Mouse (Mus musculus) right cerebral cortex, postnatal 4 days (tissue): ENCODE results near the gene Baz1a.

Experiments
- DNase-seq: peaks from one replicate; pipeline ENCODE4 v3.0.0-alpha.2; 2022

Gene Baz1a

DNA sequence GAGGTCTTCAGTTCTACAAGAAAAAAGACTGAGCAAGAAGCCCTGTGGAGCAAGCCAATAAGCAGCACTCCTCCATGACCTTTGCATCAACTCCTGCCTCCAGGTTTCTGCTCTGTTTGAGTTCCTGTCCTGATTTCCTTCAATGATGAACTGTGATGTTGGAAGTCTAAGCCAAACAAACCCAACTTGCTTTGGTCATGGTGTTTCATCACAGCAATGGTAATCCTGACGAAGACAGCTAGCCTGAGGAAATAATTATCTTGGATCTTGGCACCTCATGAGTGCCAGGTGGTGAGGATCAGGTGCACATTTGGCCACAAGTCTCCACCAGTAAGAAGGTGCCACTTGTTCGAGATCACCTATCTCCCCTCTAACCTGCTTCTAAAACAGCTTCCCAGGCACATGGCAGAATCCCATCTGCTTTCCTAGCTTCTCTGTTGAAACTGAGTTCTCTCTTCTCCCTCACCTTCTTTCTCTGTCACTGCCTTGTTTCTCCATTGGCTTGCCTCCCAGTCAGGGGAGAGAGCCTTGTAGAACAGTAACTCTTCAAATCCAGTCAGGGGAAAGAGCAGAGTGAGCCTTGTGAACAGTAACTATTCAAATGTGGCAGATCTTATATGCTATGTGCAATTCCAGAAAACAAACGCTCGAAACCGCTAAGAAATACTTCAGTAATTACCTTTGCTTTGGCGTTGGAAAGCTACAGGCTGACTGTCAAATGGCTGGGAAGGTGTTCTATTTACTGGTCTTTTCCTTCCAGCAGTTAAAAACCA lies at the start of gene Baz1a:
Gene Baz1a, minus strand, starts transcription at position 723 of the 773 bp plus-strand sequence.
- DNase-seq: no peak

DNA sequence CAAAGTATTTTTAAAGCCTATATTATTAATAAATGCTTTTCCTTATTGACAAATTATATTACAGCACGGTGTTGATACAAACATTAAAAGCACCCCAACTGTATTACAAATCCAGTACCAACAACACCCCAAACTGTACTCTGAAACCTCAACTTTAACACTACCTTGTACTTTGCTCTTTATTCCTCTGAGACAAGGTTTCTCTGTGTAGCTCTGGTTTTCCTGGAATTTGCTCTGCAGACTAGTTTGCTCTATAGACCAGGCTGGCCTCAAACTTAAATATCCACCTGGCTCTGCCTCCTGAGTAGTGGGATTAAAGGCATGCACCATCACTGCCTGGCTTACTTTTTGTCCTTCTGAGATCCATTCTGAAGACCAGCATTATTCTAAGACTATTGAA lies 48.0 kb upstream of the Baz1a start:
- DNase-seq: no peak

DNA sequence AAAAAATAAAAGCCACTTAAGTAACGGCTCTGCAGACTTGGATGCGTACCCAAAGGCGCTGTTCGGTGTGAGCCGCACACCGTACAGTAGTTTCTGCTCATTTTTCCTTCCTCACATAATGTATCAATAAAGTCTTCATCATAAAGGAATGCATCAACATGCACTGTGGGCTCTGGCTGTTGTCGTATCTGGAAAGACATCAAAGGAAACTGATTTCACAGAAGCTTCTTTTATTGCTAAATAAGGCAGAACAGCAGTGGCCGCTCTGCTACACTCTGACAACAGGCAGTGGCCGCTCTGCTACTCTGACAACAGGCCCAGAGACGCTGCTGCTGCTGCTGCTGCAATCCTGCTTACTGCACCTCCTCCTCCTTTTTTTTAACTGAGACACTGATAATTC lies 46.9 kb upstream of the Baz1a start:
- DNase-seq: no peak

DNA sequence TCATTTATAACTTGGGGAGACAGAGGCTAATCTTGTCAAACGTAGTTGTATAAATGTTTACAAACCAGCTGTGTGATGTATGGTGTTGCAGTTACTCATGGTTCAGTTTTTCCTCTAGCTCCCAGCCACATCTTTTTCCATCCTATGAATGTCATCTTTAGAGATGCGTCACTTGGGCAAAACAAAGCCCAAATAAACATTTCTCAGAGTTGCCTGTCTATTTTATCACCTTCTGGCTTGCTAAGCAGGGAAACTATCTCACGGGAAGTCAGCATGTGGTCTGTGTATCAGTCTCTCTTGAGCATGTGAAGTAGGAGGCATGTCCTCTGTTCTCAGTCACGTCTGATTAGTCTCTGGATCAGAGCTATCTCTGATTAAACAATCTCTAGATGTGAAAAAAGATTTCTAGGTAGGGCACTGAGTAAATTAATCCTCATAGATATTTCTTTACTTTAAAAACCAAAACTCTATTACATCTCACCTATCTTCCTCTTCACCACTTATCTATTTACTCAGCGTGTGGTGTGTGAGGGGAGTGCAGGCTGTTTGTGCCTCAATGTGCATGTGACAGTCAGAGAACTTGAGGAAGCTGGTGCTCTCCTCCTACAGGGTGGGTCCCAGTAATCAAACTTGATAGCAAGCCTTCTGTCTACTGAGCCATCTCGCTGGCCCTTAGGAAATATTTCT lies 46.2 kb upstream of the Baz1a start:
- DNase-seq: no peak

DNA sequence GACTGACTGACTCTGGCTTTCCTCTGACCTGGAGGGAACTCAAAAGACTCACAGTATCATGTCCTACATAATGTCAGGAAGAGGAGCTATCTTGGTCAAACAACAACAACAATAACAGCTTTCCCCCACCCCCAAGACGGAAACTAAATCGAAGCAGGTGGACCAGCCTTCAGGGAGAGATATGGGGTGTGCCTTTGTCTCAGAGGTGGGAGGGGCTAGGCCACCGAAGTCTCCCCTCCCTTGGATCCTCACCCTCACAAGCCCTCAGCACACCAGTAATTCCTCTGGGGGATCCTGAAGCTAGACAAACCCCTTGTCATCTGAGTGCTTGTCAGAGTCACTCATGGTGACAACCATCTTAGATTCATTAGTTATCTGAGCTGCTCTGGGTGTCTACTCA lies 45.7 kb upstream of the Baz1a start:
- no peak for DNase-seq

DNA sequence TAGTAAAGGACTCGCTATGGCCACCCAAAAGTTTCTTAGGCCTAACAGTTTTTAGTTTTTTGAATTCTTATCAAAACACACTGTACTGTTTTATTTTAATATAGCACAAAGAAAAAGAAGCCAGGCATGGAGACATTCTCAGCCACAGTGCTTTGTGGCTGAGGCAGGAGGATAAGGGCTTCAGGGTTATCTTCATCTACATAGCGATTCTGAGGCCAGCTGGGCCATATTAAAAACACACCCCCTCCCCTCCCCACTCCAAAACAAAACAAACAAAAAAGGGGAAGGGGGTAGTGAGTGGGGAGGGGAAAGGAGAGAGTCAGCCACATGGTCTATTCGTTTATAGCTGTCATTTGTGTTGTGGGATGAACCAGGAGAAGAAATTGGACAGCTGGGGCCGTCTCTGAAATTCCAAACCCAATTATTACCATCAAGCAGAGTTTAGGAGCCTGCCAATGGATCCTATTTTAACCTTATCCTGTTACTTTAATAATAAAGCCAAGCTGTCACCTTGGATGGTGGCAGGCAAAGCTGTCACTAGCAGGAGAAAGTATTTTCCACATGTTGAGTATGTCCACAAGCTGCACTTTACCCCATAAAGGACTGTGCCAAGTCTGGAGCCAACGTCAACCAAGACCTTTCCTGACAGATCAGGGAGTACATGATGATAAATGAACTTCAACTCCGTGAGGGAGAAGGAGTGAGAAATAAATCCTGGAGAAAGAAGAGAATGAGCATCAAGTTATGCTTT lies 44.9 kb upstream of the Baz1a start:
- no peak for DNase-seq

DNA sequence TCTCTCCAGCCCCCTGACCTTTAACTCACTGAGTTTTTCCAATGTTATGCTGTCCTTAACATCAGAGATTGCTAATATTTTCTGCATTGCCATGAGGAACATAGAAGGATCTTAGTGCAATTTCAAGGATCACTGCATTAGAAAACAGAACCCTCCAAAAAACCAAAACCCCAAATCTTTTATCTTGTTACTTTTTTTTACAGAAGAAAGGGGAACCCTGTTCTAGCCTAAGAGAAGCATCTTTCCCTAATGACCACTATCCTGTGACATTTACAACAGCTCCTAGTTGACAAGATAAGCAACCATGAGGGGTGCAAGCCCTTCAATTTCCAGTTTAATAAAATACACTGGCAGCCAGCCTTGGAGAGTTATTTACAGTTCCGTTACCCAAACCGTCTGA lies 42.6 kb upstream of the Baz1a start:
- no peak for DNase-seq

DNA sequence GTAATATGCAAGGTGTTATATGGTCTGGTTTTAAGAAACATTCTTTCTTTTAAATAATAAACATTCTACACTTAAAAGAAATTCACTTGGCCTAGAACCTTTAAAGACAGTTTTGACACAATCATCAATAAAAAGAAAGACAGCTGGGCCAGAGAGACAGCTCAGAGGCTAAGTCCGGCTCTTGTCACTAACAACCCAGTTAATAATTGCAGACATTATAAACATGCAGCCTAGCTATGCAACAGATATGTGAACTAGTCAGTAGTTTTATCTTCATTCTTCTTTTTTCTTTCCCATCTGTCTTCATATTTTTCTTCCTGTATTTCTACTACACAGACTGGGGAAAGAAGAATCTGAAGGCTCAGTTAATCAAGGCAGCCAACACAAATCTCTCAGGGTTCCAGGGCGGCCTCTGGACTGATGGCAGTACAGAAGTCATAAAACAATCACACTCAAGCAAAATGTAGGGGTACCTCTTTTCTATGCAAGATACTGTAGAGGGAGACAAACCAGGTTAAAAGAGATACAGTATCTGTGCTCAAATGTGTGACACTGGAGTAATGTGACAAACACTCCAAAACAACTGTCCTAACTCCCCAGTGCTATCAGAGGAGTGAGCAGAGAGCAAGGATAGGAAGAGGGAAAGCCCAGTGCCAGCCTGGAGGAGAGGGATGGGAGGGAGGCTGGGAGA lies 40.5 kb upstream of the Baz1a start:
- DNase-seq: no peak

DNA sequence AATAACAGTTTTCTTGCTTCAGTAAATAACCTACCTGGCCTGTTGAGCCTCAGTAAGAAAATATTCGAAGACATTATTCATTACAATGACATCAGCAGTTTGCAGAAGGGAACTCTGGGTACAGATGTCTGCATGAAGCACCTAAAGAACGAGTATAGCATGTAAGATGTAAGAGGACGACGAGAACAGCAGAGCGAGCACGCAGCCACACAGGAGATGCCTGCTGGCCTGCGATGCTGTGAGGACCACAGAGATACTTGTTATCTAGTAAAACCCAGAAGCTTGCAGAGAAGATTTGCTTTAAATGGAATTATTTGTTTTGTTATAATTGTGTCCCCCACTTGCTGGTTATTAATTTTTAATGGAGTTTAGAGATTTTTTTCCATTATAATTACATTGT lies 39.1 kb upstream of the Baz1a start:
- no peak for DNase-seq

DNA sequence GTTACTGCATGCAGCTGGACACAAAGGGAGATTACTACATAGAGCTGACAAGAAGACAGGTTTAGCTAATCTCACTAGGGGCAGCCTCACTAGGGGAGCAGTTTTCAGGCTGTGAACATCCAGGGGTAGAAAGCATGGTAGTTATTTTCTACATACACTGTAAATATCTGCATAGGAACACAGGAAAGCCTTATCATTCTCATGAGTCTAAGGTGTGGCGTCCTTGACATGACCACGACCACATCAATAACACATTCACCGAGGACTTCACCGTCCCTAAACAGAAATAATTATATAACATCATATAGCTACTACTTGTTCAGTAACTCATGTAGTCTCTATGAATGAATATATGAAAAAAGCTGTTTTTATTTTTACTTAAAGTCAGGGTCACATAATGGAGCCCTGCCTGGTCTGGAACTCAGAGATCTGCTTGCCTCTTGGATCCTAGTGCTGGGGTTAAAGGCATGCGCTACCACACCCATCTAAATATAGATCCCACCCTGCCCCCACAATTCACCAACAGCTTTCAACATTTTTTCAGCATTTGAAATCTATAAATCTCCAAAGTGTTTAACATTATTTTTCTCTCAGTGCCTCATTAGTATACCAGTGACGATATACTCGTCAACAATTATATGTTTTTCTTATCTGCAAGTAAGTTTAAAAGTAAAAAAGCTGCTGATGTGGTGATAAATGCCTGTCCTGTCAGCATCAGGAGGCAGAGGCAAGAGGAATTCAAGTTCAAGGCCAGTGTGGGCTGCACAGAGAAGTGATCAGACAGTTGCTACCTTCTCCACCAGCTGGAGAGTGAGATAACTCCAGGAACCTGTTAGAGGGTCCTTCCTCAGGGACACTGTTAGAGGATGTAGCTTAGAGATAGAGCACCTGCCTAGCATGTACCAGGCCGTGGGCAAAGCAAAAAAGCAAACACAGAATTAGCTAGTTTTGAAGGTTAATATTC lies 37.3 kb upstream of the Baz1a start:
- no peak for DNase-seq

DNA sequence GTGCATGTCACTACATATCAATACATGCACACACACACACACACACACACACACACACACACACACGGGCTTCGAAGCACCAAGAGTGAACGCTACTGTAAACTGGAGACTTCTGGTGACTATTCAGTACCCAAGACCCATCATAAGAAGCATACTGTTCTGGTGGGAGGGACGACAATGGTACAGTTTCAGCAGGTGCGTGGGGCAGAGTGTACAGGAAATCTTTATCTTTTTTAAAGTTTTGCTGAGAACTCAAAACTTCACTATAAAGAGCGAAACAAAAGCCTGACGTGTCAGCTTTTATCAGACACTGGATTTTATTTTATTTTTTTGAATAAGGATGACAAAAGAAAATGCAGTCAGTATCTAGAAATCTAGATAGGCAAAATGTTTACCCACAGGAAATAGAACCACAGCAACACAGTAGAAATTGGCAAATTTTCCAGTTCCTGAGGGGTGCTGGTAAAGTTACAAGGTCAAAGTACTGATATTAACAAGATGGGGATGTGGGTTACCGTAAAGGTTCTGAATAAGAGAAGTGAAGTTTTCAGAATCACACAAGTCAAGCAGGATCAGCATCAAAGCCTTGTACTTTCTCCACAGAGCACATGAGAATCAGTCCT lies 35.7 kb upstream of the Baz1a start:
- no peak for DNase-seq

DNA sequence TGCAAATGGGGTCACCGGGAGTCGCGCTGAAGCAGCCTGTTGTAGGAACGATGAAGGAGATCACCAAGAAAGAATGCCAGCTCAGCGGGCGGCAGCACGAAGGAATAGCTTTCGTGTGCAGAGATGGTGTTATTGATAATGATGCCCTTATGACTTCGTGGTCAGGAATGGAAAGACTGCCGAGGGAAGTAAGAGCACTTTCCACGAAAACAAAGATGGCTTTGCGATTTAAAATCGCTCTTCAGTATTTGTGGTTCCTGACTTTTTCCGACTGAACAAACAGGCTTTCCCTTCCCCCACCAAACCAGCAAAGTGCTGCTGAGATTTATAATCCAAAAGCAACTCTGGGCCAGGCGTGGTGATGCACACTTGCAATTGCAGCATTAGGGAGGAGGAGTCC lies 26.9 kb upstream of the Baz1a start:
- no peak for DNase-seq

DNA sequence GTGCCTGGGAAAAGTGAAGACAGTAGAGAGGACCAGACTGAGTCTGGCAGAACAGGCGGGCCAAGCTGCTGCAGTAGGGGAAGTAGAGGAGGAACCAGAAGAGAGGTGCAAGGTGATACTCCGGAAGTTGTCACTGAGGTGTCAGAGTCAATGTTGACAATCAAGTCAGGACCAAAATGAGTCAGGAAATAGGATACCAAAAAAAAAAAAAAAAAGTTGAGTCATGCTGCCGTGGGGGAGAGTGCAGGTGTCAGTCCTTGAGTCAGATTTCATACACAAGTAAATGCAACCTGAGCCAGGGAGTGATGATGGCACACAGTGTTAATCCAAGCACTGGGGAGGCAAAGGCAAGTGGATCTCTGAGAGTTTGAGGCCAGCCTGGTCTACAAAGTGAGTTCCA lies 12.9 kb upstream of the Baz1a start:
- DNase-seq: no peak

DNA sequence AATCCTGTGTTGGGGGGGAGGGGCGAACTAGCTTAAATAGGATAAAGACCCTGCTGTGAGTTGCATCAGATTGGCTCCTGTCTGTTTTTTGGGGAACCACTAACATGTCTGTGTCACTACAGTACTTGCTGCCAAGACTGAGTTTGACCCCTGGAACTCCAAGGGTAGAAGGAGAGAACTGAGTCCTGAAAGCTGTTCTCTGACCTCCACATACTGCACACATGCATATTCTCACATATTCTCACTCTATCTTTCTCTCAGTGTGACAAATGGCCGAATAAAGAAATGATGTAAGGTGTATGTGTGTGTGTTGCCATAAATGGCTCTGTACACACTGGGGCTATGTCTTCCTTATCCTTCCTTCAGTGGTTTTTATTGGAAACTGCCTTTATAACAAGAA lies 9.1 kb upstream of the Baz1a start:
- no peak for DNase-seq

DNA sequence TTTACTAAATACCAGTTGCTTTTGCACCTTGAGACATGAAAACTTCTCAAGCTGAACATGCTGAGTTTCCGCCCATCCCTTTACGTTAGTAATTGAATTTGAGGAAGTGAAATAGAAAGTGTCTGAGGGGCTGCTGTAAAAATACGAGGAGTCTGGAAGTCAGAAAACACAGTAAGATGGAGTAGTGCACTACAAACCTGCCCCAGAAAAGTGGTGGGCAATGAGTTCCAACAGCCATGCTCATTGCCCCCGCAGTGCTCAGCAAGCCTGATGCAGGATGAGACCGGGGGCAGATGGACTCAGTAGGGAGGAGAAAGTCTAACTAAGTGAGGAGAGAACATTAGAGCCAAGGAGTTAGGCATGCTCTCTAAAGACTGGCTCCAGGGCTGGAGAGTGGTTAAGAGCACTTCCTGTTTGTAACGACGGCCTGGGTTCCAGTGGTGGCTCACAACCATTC lies 5.3 kb upstream of the Baz1a start:
- DNase-seq: no peak

DNA sequence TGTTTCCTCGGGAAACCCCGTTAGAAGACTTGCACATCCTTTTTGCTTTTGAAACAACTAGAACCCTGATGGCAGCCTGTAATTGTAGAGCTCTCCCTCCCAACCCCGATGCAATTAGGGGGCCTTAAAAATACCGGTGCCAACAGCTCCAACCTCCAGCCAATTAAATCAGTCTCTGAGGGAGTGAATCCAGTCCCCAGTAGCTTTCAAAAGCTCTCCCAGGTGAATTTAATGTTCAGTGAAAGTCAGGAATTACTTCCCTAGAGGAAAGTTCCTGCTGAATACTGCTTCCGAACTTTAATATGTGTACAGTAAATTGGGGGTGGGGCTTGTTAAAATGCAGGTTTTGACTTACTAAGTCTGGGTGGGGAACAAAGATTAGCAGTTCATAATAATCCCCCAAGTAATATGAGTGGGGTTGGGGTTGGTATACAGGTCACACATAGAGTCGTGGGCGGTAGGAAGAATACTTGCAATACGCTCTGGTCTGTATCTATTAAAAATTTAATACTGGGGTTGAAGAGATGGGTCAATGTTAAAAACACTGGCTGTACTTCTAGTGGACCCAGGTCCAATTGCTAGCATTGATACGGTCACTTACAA lies 3.1 kb upstream of the Baz1a start:
- no peak for DNase-seq

DNA sequence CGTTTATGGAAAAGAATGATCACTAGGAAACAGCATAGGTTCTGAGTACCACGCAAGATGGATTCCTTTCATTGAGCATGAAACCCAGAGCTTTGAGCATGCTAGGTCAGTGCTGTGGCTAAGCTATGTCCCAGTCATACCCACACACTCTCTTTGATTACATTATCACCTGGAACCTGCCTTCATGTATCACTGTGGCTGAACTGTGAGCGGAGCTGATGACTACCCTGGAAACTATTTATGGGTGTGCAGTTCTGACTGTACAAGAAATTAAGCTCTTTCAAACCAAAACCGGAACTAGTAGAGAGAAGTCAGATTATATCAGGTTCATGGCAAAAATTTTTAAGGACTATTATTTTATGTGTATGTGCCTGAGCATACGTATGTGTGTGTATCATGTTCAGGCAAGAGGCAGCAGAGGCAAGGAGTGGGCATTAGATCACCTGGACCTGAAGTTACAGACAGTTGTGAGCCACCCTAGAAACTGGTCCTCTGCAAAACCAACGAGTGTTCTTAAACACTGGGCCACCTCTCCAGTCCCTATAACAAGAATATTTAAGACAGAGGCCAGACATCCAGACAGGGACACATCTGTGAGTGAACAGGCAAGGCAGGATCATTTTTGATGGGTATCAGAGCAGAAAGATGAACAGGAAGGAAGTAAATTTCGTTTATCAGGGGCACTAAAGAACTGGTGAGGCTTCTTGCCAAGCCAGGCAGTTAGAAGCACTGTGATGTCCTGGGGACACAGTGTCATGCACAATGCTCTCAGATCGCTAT lies 2.4 kb upstream of the Baz1a start:
- no peak for DNase-seq

DNA sequence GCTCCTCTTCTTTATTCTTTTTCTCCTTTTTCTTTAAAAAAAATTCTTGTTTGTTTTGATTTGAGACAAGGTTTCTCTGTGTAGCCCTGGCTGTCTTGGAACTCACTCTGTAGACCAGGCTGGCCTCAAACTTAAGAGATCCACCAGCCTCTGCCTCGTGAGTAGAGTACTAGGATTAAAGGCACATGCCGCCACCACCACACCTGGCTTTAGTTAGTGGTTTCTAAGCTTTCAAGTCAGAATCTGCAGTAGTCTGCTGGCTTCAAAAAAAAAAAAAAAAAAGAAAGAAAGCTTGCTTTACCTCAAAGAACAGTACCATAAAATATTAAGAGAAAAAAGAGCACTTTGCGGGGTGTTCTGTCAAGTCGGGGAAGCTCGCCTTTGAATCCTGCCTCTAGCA lies 1.3 kb upstream of the Baz1a start:
- DNase-seq: no peak

DNA sequence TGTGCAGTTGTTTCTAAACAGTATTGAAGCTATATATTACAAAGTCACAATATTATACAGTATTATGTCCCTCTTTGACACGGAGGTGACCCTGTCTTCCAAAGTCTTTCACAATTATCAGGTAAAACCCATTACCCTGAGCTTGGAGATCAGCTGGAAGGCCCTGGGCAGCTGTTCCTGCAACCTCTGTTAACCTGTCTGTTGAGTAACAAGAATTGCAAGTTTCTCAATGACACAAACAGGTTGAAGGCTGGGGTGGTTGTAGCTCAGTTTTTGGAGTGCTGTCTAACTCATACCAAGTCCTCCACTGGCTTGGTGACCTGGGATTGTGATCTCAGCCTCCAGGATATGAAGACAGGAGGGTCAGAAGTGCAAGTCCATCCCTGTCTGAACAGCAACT lies 1.1 kb downstream of the Baz1a start:
- no peak for DNase-seq

DNA sequence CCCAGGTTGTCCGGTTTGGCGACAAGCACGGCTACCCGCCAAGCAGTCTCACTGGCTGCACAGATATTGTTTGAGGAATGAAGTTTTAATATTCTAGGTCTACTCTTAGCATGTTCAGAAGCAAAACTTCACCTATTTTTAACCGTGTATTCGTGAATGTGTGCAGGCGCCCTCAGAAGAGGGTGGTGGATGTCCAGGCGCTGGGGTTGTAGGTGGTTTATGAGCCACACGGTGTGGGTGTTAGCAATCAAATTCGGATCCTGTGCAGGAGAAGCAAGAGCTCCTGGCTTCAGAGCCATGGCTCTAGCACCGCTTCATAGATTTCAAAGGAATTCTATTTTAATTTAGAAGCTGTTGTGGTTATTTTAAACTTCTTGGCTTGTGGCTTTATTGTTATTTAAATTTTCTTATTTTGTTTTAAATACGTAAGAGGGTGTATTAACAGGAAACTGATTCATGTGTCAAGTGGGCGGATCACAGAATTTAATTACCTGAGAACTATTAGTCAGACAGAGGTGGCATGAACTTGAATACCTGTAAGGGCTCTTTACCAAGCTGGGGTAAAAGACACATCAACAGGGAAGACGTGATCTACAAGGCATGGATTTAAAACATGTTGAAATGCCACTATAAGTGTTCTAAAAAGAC lies 6.7 kb downstream of the Baz1a start:
- no peak for DNase-seq
